Mouse (Mus musculus): ENCODE measurements around the gene Mapkapk2.

DNA sequence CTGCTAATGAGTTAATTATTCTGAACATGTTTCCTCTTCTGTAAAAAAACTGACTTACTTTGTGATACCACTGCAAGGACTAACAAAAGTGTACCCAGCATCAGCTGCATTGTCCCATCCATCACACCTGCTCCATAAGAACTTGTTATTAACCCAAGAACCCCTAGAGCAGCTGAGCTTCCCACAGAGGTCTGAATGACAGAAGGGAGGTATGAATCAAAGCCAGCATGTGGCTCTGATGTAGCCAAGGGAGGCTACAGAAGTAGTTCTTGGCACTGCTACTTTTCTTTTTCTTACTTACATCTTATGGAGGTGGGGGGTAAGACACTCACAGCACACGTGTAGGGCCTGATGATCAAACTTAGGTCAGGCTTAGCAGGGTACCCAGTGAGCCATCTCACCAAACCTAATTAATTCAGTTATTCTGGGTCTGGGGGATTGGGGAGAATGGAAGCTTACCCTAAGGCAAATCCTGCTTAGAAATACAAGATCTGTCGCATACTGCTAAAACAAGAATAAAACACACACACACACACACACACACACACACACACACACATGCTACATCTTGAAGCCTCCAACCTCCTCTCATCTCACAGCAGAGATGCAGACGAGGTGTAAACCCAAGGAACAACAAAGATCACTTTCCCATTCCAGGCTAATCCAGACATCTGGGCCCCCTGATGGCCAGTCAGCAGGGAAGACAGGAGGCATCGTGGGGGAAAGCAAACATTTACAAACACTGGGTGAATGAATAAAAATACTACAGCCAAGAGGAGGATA lies 11.5 kb downstream of the Mapkapk2 start:
- TF ChIP-seq CTCF (IDR thresholded peaks at IDR 0.05; ENCODE audit: borderline replicate concordance, insufficient read depth, low read depth, low read length): no peak
- no peak for TF ChIP-seq POLR2A (IDR thresholded peaks at IDR 0.05; ENCODE audit: borderline replicate concordance, insufficient read depth, low read length)
